Mouse (Mus musculus): ENCODE results near the gene Ubqln4. TPM values are rescaled to one million over a fixed set of nuclear protein-coding genes. Genes with fewer than 3 reads are reported as not detected.
"Not testable (repeated sequence)": the region's sequence is repeated elsewhere in the genome, so short reads cannot be mapped to it uniquely, and the experiment has no call there.

Ubqln4 gene
- polyA plus RNA-seq, 2 experiments: 17.9 to 22.7 TPM

GRCm38 (mm10) chr3:88573810-88574209 is 20.3 kb downstream of the Ubqln4 start:
- no peak for ATAC-seq (ENCODE audit: insufficient read depth)
- WGBS (ENCODE audit: insufficient replicate concordance): 62% methylated on average over 2 of the region's 2 CpGs
- Histone ChIP-seq H3K4me2 (ENCODE audit: low read depth) (no peak overlapping the region), H3K27ac (no peak overlapping the region), H3K9me3 (ENCODE audit: control insufficient read depth, low read length) (no peaks in the 10 kb centered on the region), H3K36me3 (replicated peaks; ENCODE audit: control insufficient read depth, insufficient read depth, low read depth) (no peaks in the 10 kb centered on the region), H3K4me1 (replicated peaks; ENCODE audit: control insufficient read depth in 2 of 2, insufficient read depth in 2 of 2, low read length in 1 of 2) (peaks cover 3 to 7% of the 10 kb centered on the region in 2 experiments; a peak in 3 of 4 replicates), H3K27me3 (ENCODE audit: control insufficient read depth, insufficient read depth, low read length) (no peaks in the 10 kb centered on the region), H3K4me3 (ENCODE audit: insufficient read depth in 1 of 2, low read depth in 2 of 2, low read length in 2 of 2) (no peak overlapping the region), H3K9ac (replicated peaks) (no peak overlapping the region)
- DNase-seq (ENCODE audit: low read depth in 3 of 3, low spot score in 3 of 3): no peak
- TF ChIP-seq CTCF (IDR thresholded peaks at IDR 0.05; ENCODE audit: low read depth) (no peak), EP300 (IDR thresholded peaks at IDR 0.05; ENCODE audit: low read depth) (no peak)

GRCm38 (mm10) chr3:88575540-88575939 is 22.0 kb downstream of the Ubqln4 start, which contains the start of gene Ssr2:
TSS of gene Ssr2 (plus strand) at chr3:88575876.
- Histone ChIP-seq H3K9ac (replicated peaks) (no peak within 1 kb of the TSS), H3K4me2 (ENCODE audit: low read depth) (no peak within 1 kb of the TSS), H3K36me3 (replicated peaks; ENCODE audit: control insufficient read depth, insufficient read depth, low read depth) (no peaks in the 10 kb centered on the region), H3K27ac (no peak within 1 kb of the TSS), H3K4me1 (replicated peaks; ENCODE audit: control insufficient read depth in 2 of 2, insufficient read depth in 2 of 2, low read length in 1 of 2) (peaks cover 8 to 10% of the 10 kb centered on the region in 2 experiments; a peak in 3 of 4 replicates), H3K4me3 (ENCODE audit: insufficient read depth in 1 of 2, low read depth in 2 of 2, low read length in 2 of 2) (no peak within 1 kb of the TSS), H3K9me3 (ENCODE audit: control insufficient read depth, low read length) (no peaks in the 10 kb centered on the region), H3K27me3 (ENCODE audit: control insufficient read depth, insufficient read depth, low read length) (no peaks in the 10 kb centered on the region)
- no peak for ATAC-seq (ENCODE audit: insufficient read depth)
- TF ChIP-seq CTCF (IDR thresholded peaks at IDR 0.05; ENCODE audit: low read depth) (no peak), EP300 (IDR thresholded peaks at IDR 0.05; ENCODE audit: low read depth) (no peak)
- DNase-seq (ENCODE audit: low read depth in 3 of 3, low spot score in 3 of 3): no peak
- 71% methylated on average over 3 of the region's 3 CpGs for WGBS (ENCODE audit: insufficient replicate concordance)

GRCm38 (mm10) chr3:88577846-88578245 is 24.3 kb downstream of the Ubqln4 start:
- not testable (repeated sequence) for H3K9me3 ChIP-seq (ENCODE audit: control insufficient read depth, low read length); H3K4me3 ChIP-seq (ENCODE audit: insufficient read depth in 1 of 2, low read depth in 2 of 2, low read length in 2 of 2); H3K27me3 ChIP-seq (ENCODE audit: control insufficient read depth, insufficient read depth, low read length); H3K27ac ChIP-seq; ATAC-seq (ENCODE audit: insufficient read depth); H3K4me2 ChIP-seq (ENCODE audit: low read depth); H3K36me3 ChIP-seq (replicated peaks; ENCODE audit: control insufficient read depth, insufficient read depth, low read depth); H3K9ac ChIP-seq (replicated peaks); DNase-seq (ENCODE audit: low read depth in 3 of 3, low spot score in 3 of 3)
- peaks cover 8 to 13% of the 10 kb centered on the region in 2 experiments; a peak in 3 of 4 replicates for H3K4me1 ChIP-seq (replicated peaks; ENCODE audit: control insufficient read depth in 2 of 2, insufficient read depth in 2 of 2, low read length in 1 of 2)
- WGBS (ENCODE audit: insufficient replicate concordance): 73% methylated on average over 5 of the region's 5 CpGs

DNA sequence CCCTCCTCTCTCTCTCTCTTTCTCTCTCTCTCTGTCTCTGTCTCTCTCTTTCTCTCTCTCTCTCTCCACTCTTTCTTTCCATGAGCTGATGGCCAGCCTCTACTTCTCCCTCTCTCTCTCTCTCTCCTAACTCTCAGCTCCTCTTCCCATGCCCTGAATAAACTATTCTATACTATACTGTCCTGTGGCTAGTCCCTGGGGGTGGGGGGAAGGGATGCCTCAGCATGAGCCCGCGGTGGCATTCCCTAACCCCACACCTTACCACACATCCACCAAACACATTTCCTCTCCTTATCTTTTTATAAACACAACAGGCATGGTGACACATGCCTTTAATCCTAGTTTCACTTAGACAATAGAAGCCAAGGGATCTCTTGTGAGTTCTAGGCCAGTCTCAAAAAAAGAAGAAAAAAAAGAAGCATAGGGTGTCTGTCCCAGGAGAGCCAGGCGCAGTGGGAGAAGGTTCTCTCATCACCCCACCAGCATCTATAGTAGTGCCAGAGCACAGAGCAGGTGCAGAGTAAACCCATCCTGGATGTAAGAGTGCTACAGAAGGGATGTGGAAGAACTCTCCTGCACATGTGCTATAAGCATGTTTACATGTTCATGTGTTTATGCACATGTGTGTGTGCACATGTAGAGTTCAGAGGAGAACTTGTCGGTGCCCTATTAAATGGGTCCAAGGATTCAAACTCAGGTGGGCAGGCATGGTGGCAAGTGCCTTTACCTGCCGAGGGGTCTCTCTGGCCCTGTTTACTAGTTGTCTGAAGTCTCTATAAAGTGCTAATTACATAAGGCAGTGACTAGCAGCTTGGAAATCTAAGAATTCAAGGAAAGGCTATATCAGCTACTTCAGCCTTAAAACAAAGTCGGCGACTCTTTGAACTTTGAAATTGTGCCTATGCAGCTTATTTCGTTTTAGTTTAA is 25.2 kb downstream of the Ubqln4 start:
- Histone ChIP-seq H3K4me3 (ENCODE audit: insufficient read depth in 1 of 2, low read depth in 2 of 2, low read length in 2 of 2) (peak overlapping the region; percentile 90 to 97; a peak in 3 of 4 replicates), H3K4me2 (ENCODE audit: low read depth) (peak overlapping the region; percentile 86), H3K27me3 (ENCODE audit: control insufficient read depth, insufficient read depth, low read length) (no peaks in the 10 kb centered on the region), H3K9ac (replicated peaks) (peak overlapping the region; percentile 95; the same call in 1 of the 2 replicates), H3K27ac (no peak overlapping the region), H3K9me3 (ENCODE audit: control insufficient read depth, low read length) (no peaks in the 10 kb centered on the region), H3K4me1 (replicated peaks; ENCODE audit: control insufficient read depth in 2 of 2, insufficient read depth in 2 of 2, low read length in 1 of 2) (peaks cover 8 to 13% of the 10 kb centered on the region in 2 experiments; a peak in 3 of 4 replicates), H3K36me3 (replicated peaks; ENCODE audit: control insufficient read depth, insufficient read depth, low read depth) (peaks cover 11% of the 10 kb centered on the region)
- 35% methylated on average over 8 of the region's 8 CpGs for WGBS (ENCODE audit: insufficient replicate concordance)
- ATAC-seq (ENCODE audit: insufficient read depth) (peak; percentile 9; the same call in 1 of the 2 replicates), DNase-seq (ENCODE audit: low read depth in 3 of 3, low spot score in 3 of 3) (no peak)
- TF ChIP-seq EP300 (IDR thresholded peaks at IDR 0.05; ENCODE audit: low read depth) (no peak), CTCF (IDR thresholded peaks at IDR 0.05; ENCODE audit: low read depth) (no peak)

GRCm38 (mm10) chr3:88579454-88580117 is 26.0 kb downstream of the Ubqln4 start:
- Histone ChIP-seq H3K36me3 (replicated peaks; ENCODE audit: control insufficient read depth, insufficient read depth, low read depth) (peaks cover 11% of the 10 kb centered on the region), H3K4me3 (ENCODE audit: insufficient read depth in 1 of 2, low read depth in 2 of 2, low read length in 2 of 2) (peak overlapping the region; percentile 90 to 97), H3K9me3 (ENCODE audit: control insufficient read depth, low read length) (no peaks in the 10 kb centered on the region), H3K27me3 (ENCODE audit: control insufficient read depth, insufficient read depth, low read length) (no peaks in the 10 kb centered on the region), H3K9ac (replicated peaks) (peak overlapping the region; percentile 95), H3K27ac (peak overlapping the region; percentile 65), H3K4me2 (ENCODE audit: low read depth) (peak overlapping the region; percentile 86), H3K4me1 (replicated peaks; ENCODE audit: control insufficient read depth in 2 of 2, insufficient read depth in 2 of 2, low read length in 1 of 2) (peaks cover 8 to 13% of the 10 kb centered on the region in 2 experiments; a peak in 3 of 4 replicates)
- DNase-seq (ENCODE audit: low read depth in 3 of 3, low spot score in 3 of 3): peak; percentile 76 to 77 (median 76)
- ATAC-seq (ENCODE audit: insufficient read depth): peak; percentile 83
- WGBS (ENCODE audit: insufficient replicate concordance): under 1% methylated on average over 34 of the region's 34 CpGs
- no peak for TF ChIP-seq EP300 (IDR thresholded peaks at IDR 0.05; ENCODE audit: low read depth)
- TF ChIP-seq CTCF (IDR thresholded peaks at IDR 0.05; ENCODE audit: low read depth): no peak

Data from liver, embryonic 14.5 days (tissue).